Mouse (Mus musculus): Measurements from ENCODE around the gene Usp53. TPM values are rescaled to one million over a fixed set of nuclear protein-coding genes. Genes with fewer than 3 reads are reported as not detected.
"Not testable (repeated sequence)": the region's sequence is repeated elsewhere in the genome, so short reads cannot be mapped to it uniquely, and the experiment has no call there.

Usp53 gene
- total RNA-seq, 2 experiments from 2014 or later, result 34.9 to 39.2 TPM

DNA sequence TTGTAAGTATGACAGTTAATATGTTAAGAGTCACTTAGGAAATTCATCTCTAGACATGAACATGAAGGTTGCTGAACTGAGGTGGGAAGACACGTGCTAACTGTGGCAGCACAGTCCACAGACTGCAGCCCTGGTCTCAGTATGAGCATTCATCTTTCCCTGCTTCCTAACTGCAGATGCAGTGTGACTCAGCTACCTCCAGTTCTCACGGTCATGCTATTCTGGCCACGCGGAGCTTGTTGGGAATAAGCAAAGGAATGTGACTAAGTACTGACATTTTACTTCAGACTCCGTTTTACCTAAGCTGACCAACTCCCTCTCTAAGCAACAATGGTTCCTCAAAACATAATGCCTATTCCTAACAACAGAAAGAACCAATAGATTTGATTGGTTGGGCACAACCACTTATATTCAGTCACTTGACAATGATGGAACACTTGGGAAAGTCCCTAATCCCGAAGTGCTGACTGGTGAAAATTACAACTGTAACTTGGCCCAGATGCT lies 40.9 kb downstream of the Usp53 start:
- DNase-seq, result peak; percentile 51 to 54

- peak; percentile 8 to 58 for DNase-seq
Measured at GRCm38 (mm10) chr3:122939215-122939614, 45.1 kb downstream of the Usp53 start.

DNA sequence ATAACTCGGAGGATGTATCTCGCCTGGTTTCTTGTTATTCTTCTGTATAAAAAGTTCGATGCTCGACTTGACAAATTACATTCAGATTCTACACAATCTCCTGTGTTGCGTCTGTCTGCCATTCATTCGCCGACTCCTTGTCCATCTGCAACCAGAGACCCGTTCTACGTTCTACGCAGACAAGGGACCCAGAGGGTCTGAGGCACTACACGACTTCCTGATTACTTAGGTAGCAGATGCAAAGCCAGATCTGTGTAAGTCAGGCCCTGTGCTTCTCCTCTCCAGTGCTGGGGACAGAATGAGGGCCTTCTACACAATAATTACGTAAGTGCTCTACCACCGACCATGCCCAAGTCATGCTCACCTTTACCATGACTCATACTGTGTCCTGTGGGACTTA lies 47.1 kb downstream of the Usp53 start:
- DNase-seq, result not testable (repeated sequence)

- DNase-seq, result no peak
Measured at GRCm38 (mm10) chr3:122932466-122932865, 51.8 kb downstream of the Usp53 start.

GRCm38 (mm10) chr3:122929723-122930122 lies 54.6 kb downstream of the Usp53 start:
- no peak for DNase-seq

- peak; percentile 99 for DNase-seq
Measured at GRCm38 (mm10) chr3:122924009-122924914, 60.0 kb downstream of the Usp53 start, which contains the start of gene 1810037I17Rik. TSS of gene 1810037I17Rik (plus strand) at chr3:122924203.

DNA sequence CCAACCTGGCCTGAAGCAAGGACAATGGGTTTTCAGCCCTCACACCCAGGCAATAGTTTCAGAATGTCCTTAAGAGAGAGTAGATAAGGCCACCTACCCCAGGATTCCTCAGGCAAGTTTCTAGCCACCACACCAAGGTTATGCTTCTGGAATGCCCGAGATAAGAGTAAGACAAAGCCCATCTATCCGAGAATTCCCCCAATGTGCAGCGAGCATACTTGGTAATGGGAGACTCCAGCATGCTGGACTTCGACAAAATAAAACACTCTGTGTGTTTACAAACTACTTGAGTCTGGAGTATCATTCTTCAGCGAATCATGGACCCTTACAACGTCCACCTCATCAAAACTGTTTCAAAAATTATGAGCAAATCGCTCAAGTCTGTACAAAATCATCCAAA lies 61.2 kb downstream of the Usp53 start:
- no peak for DNase-seq

GRCm38 (mm10) chr3:122921676-122922527 lies 62.4 kb downstream of the Usp53 start:
- no peak for DNase-seq

GRCm38 (mm10) chr3:122920572-122921435 lies 63.5 kb downstream of the Usp53 start:
- no peak for DNase-seq

DNA sequence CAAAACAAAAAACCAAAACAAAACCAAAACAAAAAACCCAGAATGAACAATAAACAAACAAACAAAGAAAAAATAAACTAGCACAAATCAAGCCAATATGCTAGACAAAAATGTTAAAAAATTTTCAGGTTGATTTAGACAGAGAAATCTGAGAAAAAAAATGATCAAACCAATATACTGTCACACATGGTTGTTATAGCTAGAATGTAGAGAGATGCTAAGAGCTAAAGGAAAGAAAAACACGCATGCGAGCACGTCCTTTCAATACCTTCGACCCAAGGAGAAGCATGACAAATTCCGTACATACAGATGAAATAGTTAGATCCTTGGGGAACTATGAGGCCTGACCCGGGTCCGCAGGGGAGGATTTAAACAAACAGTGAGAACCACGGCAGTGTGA lies 65.0 kb downstream of the Usp53 start, which contains the start of gene Gm10959:
Gm10959 (minus strand) TSS at position 101 of the 400 bp plus-strand sequence.
- DNase-seq, result no peak

GRCm38 (mm10) chr3:122918672-122919071 lies 65.6 kb downstream of the Usp53 start:
- DNase-seq, result no peak

GRCm38 (mm10) chr3:122916191-122916680 lies 68.1 kb downstream of the Usp53 start:
- DNase-seq, result no peak

DNA sequence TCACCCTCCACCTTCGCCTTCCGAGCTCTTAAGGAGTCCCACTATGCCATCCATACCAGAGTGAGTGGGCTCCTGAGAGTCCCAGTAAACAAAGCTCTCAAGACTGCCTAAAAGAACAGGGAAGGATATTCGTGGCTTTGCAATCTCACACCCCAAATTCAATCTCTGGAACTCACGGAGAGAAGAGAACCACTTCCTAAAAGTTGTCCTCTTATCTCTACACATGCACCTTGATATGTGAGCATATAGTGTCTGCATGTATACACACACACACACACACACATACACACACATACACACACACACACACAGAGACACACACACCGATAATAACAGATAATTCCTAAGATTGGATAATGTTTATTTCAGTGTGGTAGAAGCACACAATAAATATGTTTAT lies 68.8 kb downstream of the Usp53 start:
- no peak for DNase-seq

DNA sequence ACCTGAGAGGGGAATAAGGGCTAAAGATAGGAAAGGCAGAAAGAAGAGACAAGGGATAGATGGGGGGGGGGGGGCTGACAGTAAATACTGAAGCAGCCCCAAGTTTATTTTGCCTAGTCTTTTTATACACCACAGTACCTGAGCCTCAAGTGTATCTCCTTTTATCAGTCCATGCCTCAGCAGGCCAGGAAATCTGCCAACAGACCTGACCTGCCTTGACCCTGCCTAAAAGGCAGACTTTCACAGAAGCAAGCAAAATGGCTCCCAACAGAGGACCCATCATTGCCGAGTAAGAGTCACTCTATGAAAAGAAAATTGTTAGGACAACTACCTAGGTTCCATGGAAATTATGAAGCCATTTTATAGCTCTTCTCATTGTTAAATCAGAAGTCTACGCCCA lies 76.5 kb downstream of the Usp53 start:
- peak; percentile 48 to 50 for DNase-seq

DNA sequence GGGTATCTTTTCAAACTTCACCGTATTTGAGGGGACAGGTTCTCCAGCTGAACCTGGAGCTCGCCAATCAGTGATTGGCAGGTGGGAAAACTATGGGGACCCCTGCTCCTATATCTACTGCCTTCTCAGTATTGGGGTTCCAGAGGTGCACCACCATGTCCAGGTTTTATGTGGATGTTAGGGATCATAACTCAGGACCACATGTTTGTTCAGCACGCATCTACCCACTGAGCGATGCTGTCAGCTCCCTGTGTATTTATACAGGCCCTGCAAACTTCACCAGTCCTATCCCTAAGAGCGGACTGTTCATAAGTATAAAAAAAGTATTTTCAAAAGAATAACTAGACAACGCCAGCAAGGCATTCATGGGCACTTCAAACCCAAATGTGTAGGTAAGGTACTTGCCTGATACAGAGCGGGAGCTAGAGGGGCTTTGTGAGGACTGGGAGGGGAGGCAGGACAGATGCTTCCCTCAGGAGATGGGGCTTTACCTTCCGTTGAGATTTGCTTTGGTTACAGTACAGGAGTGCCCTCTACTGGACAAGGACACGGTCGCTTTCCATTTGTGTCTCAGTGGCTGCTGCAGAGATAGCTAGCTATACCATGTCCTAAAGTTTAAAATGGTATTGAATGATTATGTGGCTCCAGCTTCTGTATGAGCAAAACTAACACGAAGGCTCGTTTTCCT lies 80.4 kb downstream of the Usp53 start:
- DNase-seq, result peak; percentile 34 to 41

DNA sequence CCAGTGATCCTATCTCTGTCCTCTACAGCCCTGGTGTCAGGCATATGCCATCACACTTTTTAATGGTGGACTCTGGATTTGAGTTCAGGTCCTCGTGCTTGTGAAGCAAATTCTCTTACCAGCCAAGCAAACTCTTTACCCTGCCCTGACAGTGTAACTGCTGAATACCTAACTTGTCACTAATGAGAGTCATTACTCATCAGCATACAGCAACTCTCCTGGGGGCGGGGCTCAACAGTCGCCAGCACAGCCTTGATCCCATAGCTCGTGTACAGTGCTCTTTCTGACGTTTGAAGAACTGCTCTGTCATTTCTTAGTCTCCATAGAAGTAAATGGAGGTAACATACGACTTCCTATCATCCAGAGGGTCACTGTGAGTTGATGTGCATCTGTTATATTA lies 86.1 kb downstream of the Usp53 start:
- peak; percentile 6 to 13 for DNase-seq

GRCm38 (mm10) chr3:122895189-122895731 lies 89.0 kb downstream of the Usp53 start:
- DNase-seq, result no peak

DNA sequence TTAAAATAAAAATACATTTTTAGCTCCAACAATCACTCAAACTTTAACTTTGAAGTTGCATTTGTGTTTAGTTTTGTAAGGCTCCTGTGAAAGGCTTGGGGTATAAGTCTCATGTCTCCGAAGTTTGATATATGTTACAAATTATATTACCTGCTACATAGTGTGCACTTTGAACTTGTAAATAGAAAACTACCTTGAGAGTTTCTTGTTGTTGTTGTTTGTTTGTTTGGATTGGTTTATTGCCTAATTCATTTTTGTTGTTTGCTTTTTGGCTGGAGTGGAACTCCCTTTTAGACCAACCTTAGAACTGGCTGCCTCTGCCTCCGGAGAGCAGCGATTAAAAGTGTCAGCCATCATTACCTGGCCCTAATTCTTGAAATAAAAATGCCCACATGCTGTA lies 89.5 kb downstream of the Usp53 start, which contains the start of gene Fabp2:
Fabp2 (plus strand) TSS at position 301 of the 400 bp plus-strand sequence.
- DNase-seq, result no peak

DNA sequence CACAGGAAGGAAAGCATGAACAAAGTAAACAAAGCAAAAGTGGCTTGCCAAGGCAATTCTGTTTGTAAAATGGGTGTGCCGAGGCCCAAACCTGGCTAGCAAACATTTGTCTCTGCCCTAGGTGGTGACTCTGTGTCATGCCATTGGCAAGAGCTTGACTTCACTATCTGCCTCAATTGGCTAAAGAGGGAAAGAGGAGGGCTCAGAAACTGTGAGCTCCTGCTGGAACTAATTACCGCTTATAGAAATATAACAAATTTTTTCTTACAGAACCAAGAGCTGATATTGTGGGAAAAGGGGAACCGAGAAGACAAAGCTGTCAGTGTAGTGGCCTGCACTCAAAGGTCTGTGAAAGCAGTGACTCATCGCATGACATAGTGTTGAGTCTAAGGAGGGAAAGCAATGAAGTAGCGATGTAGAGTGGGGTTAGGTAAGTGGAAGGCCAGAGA lies 95.9 kb downstream of the Usp53 start:
- peak; percentile 4 to 7 for DNase-seq

Measured in adrenal gland, postnatal 36 days (tissue).